Mouse (Mus musculus) B cell, adult 67 days (primary cell): ENCODE measurements around the gene Avpr2. TPM values are rescaled to one million over a fixed set of nuclear protein-coding genes. Genes with fewer than 3 reads are reported as not detected.

Experiments used
- total RNA-seq, 2 experiments: library from RNA; stranded (reverse); gene quantifications; 4 replicates each; pipeline ENCODE4 v1.2.4; 2023

Gene Avpr2
- total RNA-seq: not detected

DNA sequence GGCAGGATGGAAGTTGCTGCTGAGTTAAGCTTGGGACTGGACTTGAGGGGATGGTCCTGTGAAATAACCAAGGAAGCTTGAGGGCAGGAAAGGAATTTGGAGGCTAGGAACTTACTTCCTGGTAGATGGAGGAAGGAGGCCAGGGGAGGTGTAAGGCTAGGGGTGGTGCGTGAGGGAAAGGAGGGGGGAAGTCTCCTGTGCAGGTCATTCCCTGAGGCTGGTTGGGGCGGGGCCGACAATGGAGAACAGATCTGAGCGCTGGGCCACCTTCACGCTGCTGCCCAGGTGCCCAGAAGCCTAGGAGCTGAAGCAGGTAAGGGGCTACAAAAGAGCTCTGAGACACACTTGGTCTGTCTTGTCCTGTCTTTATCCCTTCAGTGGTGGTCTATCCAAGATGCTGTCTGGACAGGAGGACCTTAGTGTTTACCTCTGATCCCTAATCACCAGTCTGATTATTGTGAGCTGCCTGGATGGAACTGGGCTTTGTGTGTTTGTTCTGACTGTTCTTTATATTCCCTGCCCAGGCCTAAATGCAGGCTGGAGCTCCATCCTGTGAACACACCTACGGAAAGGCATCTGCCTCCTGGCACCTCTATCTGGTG is at the start of gene Avpr2:
Gene Avpr2, plus strand, starts transcription at position 552 of the 602 bp plus-strand sequence.

DNA sequence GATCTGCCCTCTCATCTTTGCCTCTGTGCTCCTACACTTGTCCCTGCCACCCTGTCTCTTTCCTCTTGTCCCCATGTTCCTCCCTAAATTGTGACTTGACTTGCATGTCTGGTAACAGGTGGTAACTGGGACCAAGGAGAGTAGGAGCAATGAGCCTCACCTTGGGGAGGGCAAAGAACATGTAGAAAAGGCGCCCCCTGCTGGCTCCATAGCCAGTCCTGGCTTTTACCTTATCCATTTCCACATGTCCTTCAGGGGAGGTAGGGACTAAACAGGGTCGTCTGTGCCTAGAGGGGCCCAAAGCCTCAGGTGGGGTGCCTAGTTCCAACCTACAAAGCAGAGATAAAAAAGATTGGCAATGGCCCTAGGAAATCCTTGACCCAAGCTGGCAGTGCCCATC is 3.8 kb downstream of the Avpr2 start, which contains the start of gene L1cam:
Gene L1cam, minus strand, starts transcription at position 387 of the 400 bp plus-strand sequence.

DNA sequence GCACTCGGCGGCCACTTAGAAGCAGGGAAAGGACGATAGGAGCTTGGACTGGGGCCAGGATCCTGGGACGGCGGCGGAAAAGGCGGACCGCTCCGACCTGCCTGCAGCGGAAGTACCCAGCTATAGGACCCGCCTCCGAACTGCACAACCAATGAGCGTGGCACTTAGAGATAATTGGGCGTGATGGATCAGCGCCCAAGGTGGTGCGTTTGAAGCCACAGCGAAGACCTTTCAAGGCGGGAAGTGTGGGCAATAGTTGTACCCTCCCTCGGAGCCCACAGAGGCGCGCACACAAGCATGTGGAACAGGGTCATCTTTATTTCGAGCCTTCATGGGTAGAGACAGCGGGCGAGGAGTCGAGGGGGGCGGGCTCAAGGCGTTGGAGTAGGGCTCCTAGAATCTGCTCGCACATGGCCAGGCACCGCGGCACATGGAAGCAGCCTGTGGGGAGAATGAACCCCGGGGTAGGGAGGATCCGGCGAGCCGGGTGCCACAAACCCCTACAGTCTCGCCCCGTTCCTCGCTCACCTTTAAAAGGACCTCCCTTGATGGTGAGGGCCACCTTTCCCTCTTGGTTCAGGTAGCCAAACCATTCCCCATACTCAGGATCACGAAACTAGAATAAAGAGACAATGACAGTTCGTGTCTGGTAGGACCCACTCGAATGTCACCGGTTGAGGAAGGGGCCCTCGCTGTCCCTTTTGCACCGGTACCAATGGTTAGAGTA is 30.1 kb downstream of the Avpr2 start, which contains the start of the genes Arhgap4 and Naa10:
Gene Arhgap4, minus strand, starts transcription at position 48 of the 727 bp plus-strand sequence.
Gene Naa10, minus strand, starts transcription at position 122 of the 727 bp plus-strand sequence.

DNA sequence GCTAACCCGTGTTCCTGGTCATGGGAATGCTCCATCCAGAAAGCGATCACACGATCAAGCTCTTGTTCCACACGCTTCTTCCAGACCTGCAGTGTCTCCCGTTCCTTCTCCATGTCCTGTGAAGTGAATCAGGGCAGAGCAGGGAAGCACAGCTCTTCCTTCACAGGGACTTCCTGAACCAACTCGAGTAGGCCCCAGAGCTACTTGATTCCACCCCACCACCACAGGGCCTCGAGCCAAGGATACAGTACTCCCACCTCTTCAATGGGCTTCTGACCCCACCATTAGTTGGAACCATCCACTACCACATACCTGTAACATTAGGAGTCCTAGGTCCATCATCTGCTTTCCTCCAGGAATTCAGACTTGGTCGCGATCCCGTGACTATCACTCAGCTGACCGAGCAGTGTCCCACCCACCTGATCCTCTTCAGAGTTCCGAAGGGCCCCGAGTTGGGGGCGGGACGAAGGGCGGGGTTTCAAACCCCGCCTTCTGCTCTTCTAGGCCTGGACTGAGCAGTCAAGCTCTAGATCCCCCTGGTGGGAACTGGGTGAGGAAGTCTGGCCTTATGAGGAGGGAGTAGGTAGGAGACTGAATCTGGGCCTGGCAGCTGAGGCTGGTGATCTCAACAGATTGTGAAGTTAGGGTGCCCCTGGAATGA is 38.6 kb downstream of the Avpr2 start, which contains the start of gene Renbp:
Gene Renbp, minus strand, starts transcription at position 449 of the 661 bp plus-strand sequence.

Other genes starting within 250 kb of the Avpr2 start
- under 1 TPM in 1 of 2 experiments, not detected in 1; 0.71 TPM for gene Pnck, start 232.0 kb upstream of the Avpr2 start, total RNA-seq
- gene Slc6a8, start 219.0 kb upstream of the Avpr2 start, total RNA-seq: not detected
- gene Bcap31, start 175.9 kb upstream of the Avpr2 start, total RNA-seq: 100 to 1,000 TPM; 141 to 158 TPM
- gene Abcd1, start 175.5 kb upstream of the Avpr2 start, total RNA-seq: 10 to 100 TPM; 75.3 to 75.4 TPM
- gene Plxnb3, start 135.0 kb upstream of the Avpr2 start, total RNA-seq: under 1 TPM in 1 of 2 experiments, not detected in 1; 0.15 TPM
- gene Srpk3, start 117.7 kb upstream of the Avpr2 start, total RNA-seq: 100 to 1,000 TPM; 171 to 179 TPM
- gene Idh3g, start 105.2 kb upstream of the Avpr2 start, total RNA-seq: 100 to 1,000 TPM; 165 to 167 TPM
- gene Ssr4, start 105.1 kb upstream of the Avpr2 start, total RNA-seq: 100 to 1,000 TPM; 124 to 147 TPM
- under 1 TPM; 0.24 to 0.61 TPM for gene Pdzd4, start 67.1 kb upstream of the Avpr2 start, total RNA-seq
- 10 to 100 TPM; 13.4 to 20.8 TPM for gene L1cam, start 4.0 kb downstream of the Avpr2 start, total RNA-seq
- 100 to 1,000 TPM; 363 to 422 TPM for gene Arhgap4, start 29.8 kb downstream of the Avpr2 start, total RNA-seq
- 10 to 100 TPM; 71.0 to 72.1 TPM for gene Naa10, start 29.8 kb downstream of the Avpr2 start, total RNA-seq
- 10 to 100 TPM; 22.6 to 28.2 TPM for gene Renbp, start 38.7 kb downstream of the Avpr2 start, total RNA-seq
- 100 to 1,000 TPM; 109 to 126 TPM for gene Hcfc1, start 74.3 kb downstream of the Avpr2 start, total RNA-seq
- gene Irak1, start 131.8 kb downstream of the Avpr2 start, total RNA-seq: 100 to 1,000 TPM; 162 to 201 TPM
- not detected for gene Opn1mw, start 235.4 kb downstream of the Avpr2 start, total RNA-seq
- gene Mecp2, start 243.3 kb downstream of the Avpr2 start, total RNA-seq: 10 to 100 TPM; 49.9 to 61.6 TPM